Mouse (Mus musculus): ENCODE results near the gene Ppp2r5a.

Gene Ppp2r5a

DNA sequence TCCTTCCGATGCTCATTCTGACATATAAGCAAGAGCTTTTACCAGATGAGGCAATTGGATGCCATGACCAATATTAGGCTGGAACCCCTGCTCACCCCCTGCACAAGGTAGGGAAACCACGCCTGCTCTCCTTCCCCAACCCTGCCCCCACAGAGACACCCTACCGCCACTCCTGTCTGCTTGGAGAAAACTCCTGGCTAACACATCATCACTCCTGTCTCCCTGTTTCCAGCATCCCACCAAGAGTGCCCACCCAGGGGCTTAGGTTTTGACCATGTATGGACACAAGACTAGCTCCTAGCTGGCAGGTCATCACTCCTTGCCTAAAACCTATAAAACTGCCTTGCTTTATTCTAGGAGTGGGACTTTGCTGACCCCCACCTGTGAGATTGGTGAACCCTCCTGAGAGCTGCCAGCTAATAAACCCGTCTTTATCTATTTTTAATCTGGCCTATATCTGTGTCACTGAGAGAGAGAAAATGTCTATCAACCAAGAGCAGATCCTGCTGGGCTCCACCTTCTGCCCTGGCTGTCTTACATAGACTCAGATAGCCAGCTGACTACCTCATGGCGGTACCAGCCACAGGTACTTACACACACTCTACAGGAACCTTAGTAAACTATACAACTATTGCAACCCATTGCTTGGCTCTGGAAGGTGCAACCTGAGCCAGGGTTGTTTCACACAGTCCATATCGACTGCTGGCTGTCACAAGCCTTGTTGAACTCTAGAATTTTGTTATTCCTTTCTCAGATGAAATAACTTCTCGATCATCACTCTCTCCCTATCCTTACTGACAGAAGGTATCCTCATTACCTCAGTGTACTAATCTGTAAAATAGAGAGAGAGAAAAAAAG is 78.1 kb downstream of the Ppp2r5a start:
- DNase-seq, result no peak

DNA sequence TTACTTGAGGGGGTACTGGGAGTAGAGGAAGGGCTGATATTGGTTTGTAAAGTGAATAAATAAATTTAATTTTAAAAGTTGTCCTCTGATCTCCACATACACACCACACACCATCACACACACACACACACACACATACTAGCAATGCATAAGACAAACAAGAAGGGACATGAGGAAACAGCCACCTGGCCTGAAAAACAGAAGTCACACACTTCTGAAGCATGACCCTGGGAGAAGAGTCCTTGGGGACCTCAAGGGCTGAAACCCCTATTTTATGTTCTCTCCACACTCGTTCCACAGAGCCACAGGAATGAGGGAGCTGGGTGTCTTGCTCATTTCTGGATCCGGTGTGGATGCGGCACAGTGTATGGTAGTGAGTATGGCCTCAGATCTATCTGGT is 79.7 kb downstream of the Ppp2r5a start:
- no peak for DNase-seq

DNA sequence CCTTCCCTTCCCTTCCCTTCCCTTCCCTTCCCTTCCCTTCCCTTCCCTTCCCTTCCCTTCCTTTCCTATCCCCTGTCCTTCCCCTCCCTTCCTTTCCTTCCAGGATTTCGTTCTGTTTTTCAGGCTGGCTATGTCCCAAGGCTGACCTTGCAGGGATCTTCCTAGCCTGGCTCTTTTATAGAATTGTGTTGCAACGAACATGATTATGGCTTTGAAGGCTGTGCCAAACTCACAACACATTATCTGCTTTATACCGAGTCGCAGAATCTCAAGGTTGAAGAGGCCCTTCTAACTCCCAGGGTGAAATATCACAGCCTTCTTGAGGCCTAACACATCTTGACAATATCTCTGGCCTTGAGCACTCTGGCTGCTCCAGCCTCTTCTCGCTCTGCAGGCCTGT is 84.4 kb downstream of the Ppp2r5a start:
- no peak for DNase-seq

DNA sequence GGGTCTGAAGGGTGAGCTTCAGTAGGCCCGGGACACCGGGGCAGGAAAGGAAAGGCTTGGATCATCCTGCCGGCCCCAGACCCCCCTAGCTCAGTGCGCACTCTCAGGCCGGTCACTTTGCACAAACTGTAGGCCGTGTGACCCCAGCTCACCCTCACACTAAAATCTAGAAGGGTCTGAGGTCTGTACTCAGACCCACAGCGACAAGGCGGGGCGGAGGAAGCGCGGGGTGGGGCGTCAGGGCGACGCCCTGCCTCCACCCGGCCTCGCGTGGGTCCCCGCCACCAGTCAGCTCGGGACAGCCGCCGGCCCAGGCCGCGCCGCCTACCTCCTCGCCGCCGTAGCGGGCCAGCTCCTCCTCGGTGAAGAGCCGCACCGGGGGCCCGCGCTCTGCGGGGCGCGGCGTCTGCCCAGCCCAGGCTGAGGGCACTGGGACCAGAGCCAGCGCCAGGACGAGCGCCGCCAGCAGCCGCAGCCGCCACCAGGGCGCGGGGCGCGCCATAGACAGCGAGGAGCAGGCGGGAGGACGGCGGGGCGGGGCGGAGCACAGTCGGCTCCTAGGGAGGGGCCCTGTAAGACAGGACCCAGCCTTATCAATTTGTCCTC is 85.4 kb downstream of the Ppp2r5a start, which contains the start of gene Nenf:
Gene Nenf (minus strand): TSS at position 604 of the 606 bp plus-strand sequence.
- peak; percentile 69 to 79 for DNase-seq

DNA sequence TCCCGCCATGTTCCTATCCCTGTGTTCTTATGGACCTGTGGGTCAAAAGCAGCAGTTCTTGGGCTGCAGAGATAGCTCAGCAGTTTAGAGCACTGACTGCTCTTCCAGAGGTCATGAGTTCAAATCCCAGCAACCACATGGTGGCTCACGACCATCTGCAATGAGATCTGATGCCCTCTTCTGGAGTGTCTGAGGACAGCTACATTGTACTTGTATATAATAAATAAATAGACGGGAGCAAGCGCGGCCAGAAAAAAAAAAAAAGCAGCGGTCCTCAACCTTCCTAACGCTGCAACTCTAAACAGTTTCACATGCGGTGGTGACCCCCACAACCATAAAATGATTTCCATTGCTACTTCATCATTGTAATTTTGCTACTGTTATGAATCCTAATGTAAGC is 86.3 kb downstream of the Ppp2r5a start:
- DNase-seq, result no peak

DNA sequence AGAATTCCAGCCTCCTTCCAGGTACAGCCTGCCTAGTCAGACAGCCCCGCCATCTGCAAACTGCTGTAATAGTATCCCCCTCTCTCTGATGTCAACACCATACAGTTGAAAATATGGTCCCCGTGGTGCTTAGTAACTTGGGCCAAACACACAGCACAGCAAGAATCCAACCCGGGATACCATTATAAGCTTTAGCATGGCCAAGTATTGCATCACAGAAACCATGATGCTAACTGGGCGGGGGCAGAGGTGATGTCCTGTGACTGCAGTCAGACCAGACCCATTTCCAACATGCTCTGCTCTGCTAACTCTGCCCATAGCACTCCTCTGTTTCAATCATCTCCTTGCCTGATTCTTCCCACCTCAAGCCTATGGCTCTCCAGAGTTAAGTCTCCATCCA is 89.1 kb downstream of the Ppp2r5a start:
- no peak for DNase-seq

DNA sequence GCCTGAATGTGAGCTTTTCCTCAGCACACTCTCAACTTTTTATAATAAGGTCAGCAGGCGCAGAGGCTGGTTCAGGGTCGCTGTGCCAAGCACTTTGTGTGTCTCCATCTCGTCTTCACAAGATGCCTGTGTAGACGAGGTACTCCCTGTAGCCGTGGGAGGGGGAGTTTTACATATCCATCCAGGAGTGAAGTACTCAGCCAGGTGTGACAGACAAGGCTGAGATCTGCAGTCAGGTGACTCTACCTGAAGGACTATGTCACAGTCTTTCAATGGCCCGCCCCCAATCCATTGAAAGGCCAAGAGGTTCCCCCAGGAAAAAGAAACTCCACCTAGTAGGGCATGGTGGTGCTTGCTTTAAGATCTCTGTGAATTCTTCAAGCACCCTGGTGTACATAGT is 89.9 kb downstream of the Ppp2r5a start:
- DNase-seq, result no peak

DNA sequence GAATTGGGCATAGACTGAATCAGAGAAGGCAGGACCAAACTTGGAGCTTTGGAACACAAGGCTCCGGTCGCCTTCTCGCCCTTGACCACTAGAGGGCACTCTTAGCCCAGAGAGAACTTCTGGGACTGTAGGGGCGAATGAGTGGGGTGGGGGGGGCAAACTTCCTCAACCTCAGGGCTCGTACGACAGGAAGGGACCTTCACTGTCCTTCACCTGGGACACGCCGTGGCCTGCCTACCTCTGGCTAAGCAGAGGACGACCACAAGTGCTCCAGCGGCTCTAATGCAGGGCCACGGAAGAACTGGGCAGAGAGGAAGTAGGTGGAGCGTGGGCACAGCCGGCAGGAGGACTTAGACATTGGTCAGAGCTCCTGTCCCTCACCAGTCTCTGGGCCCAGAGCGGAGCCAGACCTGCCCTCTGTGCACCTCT is 90.5 kb downstream of the Ppp2r5a start:
- peak; percentile 69 to 83 for DNase-seq

DNA sequence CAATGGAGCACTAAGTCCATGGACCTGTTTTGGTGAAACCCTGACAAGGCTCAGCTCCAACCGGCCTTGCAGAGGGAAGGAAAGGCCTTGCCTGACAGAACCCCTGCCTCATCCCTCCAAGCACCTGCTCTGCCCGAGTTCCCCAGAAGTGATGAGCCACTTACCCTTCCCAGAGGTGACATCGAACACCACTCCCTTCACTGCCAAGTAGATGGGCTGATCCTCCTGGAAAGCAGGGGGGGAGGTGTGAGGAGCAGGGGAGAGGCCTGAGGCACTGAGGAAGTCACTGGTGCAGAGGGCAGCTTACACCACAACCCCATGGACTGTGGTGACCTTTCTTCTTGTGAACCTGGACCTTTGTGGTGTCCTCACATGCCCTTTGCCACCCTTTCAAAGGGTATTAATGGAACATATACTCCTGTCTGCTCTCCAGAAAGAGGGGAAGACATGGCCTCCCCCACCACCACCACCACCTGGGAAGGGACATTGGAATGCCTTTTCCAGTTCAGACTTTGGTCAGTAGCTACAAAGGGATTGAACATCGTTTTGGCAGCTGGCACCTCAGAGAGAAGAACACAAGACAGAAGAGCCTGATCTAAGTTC is 91.7 kb downstream of the Ppp2r5a start:
- no peak for DNase-seq

DNA sequence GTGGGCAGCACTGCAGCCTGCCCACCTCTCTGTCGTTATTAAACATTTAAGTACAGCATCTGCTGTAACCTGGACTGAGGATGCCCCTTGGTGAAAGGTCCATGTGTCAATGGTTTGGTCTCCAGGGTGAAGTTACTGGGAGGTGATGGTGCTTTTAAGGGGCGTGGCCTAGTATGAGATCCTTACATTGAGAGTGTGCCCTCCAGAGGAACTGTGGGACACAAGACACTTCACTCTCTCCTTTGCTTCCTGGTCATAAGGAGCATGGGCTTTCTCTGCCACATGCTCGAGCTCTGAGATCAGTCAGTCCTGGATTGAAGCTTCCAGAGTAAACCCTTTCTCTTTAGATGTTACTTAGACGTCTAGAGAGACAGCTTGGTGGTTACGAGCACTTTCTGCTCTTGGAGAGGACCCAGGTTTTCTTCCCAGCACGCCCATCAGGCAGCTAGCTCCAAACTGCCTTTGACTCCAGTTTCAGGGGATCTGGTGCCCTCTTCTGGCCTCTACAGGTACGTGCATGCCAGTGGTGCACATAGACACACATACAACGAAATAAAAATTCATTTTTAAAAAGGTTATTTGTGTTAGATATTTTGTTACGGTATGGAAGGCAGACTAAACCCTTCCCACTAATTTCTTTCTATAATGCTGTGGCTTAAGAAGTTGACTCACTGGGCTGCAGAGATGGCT is 95.2 kb downstream of the Ppp2r5a start:
- no peak for DNase-seq

DNA sequence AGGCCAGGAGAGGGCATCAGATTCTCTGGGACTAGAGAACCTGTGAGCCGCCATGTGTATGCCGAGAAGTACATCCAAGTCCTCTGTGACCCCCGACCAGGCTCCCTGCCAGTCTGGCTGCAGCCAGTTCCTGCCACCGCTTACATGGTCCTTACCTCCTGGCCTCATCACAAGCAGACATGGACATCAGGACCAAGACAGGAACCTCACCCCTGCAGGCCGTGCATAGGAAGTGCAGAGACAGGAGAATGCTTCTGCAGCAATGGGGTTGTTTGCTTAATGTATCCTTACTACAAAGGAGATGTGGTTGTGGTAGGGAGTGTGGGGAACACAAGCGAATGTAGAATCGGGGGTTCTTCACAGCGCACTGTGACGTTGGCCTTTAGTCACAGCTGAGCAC is 96.8 kb downstream of the Ppp2r5a start:
- no peak for DNase-seq

DNA sequence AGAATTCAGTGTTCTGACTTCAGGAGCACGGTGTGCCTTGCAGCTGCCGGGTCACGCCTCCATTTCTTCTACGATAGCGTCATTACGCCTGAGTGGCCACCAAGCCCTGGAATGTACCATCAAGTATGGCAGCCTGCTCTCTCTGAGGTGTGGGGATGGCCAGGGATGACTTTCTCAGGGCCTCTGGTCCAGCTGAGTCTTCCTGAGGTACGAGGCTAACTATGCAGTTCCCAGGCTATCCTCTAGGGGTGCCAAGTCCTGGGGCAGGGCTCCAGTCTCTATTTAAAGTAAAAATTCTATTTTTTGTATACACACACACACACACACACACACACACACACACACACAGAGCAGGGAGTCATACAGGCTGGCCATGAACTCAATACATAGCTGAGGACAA is 97.5 kb downstream of the Ppp2r5a start:
- DNase-seq, result no peak

DNA sequence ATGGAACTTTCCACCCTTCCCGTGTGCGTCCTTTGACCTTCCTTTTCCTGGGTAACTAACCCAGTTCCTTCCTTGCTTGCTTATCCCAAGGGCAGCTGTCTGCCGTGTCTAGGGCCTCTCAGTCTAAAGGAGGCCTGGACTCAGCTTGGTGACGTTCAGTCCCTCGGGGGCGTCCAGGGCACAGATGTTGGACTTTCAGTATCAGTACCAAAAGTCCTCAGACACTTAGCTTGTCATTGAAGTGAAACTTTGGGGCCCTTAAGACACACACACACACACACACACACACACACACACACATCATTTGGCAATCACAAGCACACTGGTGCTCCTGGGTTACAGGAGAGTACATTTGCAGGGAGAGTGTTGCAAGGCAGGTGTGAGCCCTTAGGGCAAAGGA is 98.9 kb downstream of the Ppp2r5a start:
- no peak for DNase-seq

DNA sequence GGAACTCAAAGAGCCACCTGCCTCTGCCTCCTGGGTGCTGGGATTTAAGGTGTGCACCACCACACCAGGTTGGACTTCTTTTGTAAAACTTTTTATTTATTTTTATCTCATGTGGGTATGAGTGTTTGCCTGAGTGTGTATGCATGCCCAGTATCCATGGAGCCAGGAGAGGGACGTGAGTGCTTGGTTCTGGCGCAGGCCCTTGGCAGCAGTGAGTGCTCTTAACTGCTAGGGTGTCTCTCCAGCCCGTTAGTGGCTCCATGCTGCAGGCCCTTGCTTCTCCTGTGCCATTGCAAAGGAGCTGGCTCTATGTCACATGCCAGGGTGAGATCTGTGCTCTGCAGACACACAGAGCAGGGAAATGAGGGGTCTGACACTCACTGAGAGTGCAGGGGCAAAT is 99.3 kb downstream of the Ppp2r5a start:
- no peak for DNase-seq

Data from spleen, adult 18-20 months (tissue).